Mouse (Mus musculus): ENCODE results near the gene Tgfbrap1. TPM values are rescaled to one million over a fixed set of nuclear protein-coding genes. Genes with fewer than 3 reads are reported as not detected.

Tgfbrap1 gene
- polyA plus RNA-seq, 1 experiment from 2014 or later: 10.6 TPM

Small RNA genes within 50 kb of the gene (microRNA-seq; reads per million reads assigned to microRNA genes)
- gene Gm24001: not detected

Other genes starting within 250 kb of the Tgfbrap1 start
- 40.8 and 44.7 TPM in 2 replicates for gene Mrps9, start 247.4 kb downstream of the Tgfbrap1 start, polyA plus RNA-seq (2015; fragmentation: Nextera tagmentation; extraction: Ambion mirVana)
- 4.4 and 5.2 TPM in 2 replicates for gene Gpr45, start 145.8 kb downstream of the Tgfbrap1 start, polyA plus RNA-seq (2015; fragmentation: Nextera tagmentation; extraction: Ambion mirVana)
- gene AI597479, start 73 bp upstream of the Tgfbrap1 start, polyA plus RNA-seq (2015; fragmentation: Nextera tagmentation; extraction: Ambion mirVana): 29.1 and 29.9 TPM in 2 replicates
- gene Fhl2, start 98.3 kb upstream of the Tgfbrap1 start, polyA plus RNA-seq (2015; fragmentation: Nextera tagmentation; extraction: Ambion mirVana): 24.7 and 26.9 TPM in 2 replicates